Comparison of ENCODE assay signal across 8 mouse cellular contexts in genomic region chr16:91372577-91373472, GRCm38 (mm10). TPM values are rescaled to one million over a fixed set of nuclear protein-coding genes. Genes with fewer than 3 reads are reported as not detected.
DNase-seq lines count a peak whose midpoint lies in the region; ATAC-seq and TF ChIP-seq lines count a peak whose summit lies in the region.

Gene Ifnar2 (plus strand): TSS chr16:91372783.

- peak within 1 kb of the TSS; percentile 73 for H3K27ac ChIP-seq in cortical plate, adult 2 months (ENCODE audit: insufficient read depth, low read length)

- TF ChIP-seq POLR2A in cortical plate, adult 2 months (IDR thresholded peaks at IDR 0.05; ENCODE audit: extremely low read depth, insufficient read depth, low read length), result peak; percentile 43

- peak; percentile 86 for DNase-seq in adipocyte (ENCODE audit: low spot score)
- peak; percentile 83 for DNase-seq in gastrocnemius, postnatal 14 days
- DNase-seq in left cerebral cortex, postnatal 14 days (ENCODE audit: low spot score in 2 of 2), result peak; percentile 70 to 72
- DNase-seq in right cerebral cortex, postnatal 36 days (ENCODE audit: low spot score in 2 of 2), result peak; percentile 58 to 60
- DNase-seq in urinary bladder, postnatal 4 days (ENCODE audit: low spot score in 2 of 2), result peak; percentile 74 to 82

- ATAC-seq in inflammation-experienced regulatory T-cells, adult 6 months, result peak; percentile 64
- ATAC-seq in megakaryocyte-erythroid progenitor cell, adult 5-6 weeks (replicated peaks; ENCODE audit: low FRiP score, low TSS enrichment, poor library complexity, severe bottlenecking), result peak; percentile 90

- no peak for TF ChIP-seq CTCF in cortical plate, adult 2 months (IDR thresholded peaks at IDR 0.05; ENCODE audit: extremely low read depth, insufficient read depth, low read length)

- H3K4me1 ChIP-seq in cortical plate, adult 2 months (ENCODE audit: control insufficient read depth, insufficient read depth, low read length), result peaks cover 3% of the 10 kb centered on the region; the same call in 1 of the 2 replicates

- peak within 1 kb of the TSS; percentile 49 for H3K4me3 ChIP-seq in cortical plate, adult 2 months (ENCODE audit: insufficient read depth, low read length)

- intact Hi-C loops in gastrocnemius, postnatal 14 days (cut with DNase I; ENCODE audit: low total_unique reads), result loop anchor here (10.0 kb wide), 1 partner anchor 72 kb away; no protein-coding TSS in a partner anchor
- intact Hi-C loops in left cerebral cortex, postnatal 14 days (cut with DNase I), result loop anchor here (5.0 kb wide), 1 partner anchor 89 kb away; no protein-coding TSS in a partner anchor

RNA-seq across cellular contexts. Expression of gene Ifnar2, which starts in this region (rescaled TPM):
- polyA plus RNA-seq in cortical plate, adult 2 months (2012; rRNA removed), result 33.7 and 34.5 TPM in 2 replicates
- total RNA-seq in gastrocnemius, postnatal 14 days (2021), result 10 to 100 TPM; 14.6 to 15.2 TPM
- polyA plus RNA-seq in inflammation-experienced regulatory T-cells, adult 6 months (2017; shearing (Covaris generic)), result 10 to 100 TPM; 44.5 to 50.8 (median 46.5) TPM
- total RNA-seq in left cerebral cortex, postnatal 14 days (2021), result 10 to 100 TPM; 18.5 to 19.5 TPM
- total RNA-seq in megakaryocyte-erythroid progenitor cell, adult 5-6 weeks (2014; fragmentation: Nextera tagmentation), result 51.9 and 52.4 TPM in 2 replicates
- total RNA-seq in megakaryocyte-erythroid progenitor cell, adult 5-6 weeks (2017), result 47.2 and 50.8 TPM in 2 replicates

Comparison
In these comparisons a context has a peak if more than half of its experiments do, and no peak if none do; other contexts are left out.
1. Peak in every context shown above with its lines: DNase-seq, ATAC-seq, H3K4me3 ChIP-seq and H3K27ac ChIP-seq.